Mouse (Mus musculus) left cerebral cortex, adult 6 months (tissue): ENCODE data around the gene Mrc1. TPM values are rescaled to one million over a fixed set of nuclear protein-coding genes. Genes with fewer than 3 reads are reported as not detected.

Experiments
- long read RNA-seq, 2 experiments: library from polyadenylated mRNA; unstranded; transcript quantifications; one replicate each; pipeline ENCODE4 v2.0.0; 2019 to 2020
- polyA plus RNA-seq: library from polyadenylated mRNA; unstranded; fragments of <200 nt; fragmentation: Nextera tagmentation; gene quantifications from 2 replicates; pipeline ENCODE4 v1.2.3, GENCODE M21; 2021

Gene Mrc1
- polyA plus RNA-seq = 0.79 and 0.99 TPM in 2 replicates
- long read RNA-seq, experiment 1, full-length matches to known transcripts = 1 of 2 reads
- long read RNA-seq, experiment 1, partial matches to known transcripts = 0 of 2 reads
- long read RNA-seq, experiment 1, other reads (novel, unspliced or antisense) = 1 of 2 reads
- long read RNA-seq, experiment 2, partial matches to known transcripts = 2 of 2 reads
- long read RNA-seq, experiment 2, other reads (novel, unspliced or antisense) = 0 of 2 reads

GRCm38 (mm10) chr2:14229149-14229548, at the start of gene Mrc1:
Gene Mrc1 (plus strand): TSS chr2:14229392.

Other genes starting within 250 kb of the Mrc1 start
- gene Hacd1, start 173.3 kb upstream of the Mrc1 start, polyA plus RNA-seq = 24.1 and 28.1 TPM in 2 replicates
- gene Stam, start 155.3 kb upstream of the Mrc1 start, polyA plus RNA-seq = 50.6 and 55.2 TPM in 2 replicates
- gene Tmem236, start 54.9 kb upstream of the Mrc1 start, polyA plus RNA-seq = 0.05 TPM in 1 of 2 replicates, not detected in the other
- gene Slc39a12, start 158.9 kb downstream of the Mrc1 start, polyA plus RNA-seq = 34.5 and 51.6 TPM in 2 replicates